Mouse (Mus musculus) lung, postnatal 4 days (tissue): Measurements from ENCODE around the gene Lemd1.
"Not testable (repeated sequence)": the region's sequence is repeated elsewhere in the genome, so short reads cannot be mapped to it uniquely, and the experiment has no call there.

Experiments
- DNase-seq, 2 experiments: peaks; one replicate each; pipeline ENCODE4 v3.0.0; 2021

Gene Lemd1

DNA sequence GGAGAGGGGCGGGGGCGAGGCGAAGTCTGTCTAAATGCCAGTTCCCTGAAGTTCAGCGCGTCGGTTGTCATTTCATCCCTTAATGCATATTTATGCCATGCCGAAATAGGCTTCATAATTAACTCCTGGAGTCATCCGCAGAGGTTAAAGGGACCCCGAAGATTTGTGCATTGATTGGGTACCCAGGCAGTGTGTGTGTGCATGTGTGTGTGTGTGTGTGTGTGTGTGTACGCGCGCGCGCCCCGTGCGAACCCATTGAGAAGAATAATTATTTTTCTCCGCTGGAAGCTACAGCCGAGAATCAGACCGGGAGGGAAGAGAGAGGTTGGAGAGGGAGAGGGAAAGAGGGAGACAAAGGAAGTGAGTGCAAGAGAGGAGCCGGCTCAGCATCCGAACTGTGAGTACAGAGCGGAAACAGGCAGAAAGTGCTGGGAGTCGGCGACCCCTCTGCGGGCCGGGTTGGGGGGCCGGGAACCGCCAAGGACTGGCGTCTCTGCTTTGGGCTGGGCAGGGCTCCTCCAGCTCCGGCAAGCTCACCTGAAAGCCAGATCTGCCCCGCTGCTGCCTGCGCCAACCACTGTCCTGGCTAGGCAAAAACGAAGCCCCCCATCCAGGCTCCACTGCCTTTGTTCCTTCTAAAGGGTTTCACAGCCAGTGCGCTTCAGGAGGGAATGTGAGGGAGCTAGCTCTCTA is at the start of gene Lemd1, which contains the start of gene AC124108.1:
Gene Lemd1, plus strand, starts transcription at position 339 of the 693 bp plus-strand sequence.
Gene AC124108.1, plus strand, starts transcription at position 365 of the 693 bp plus-strand sequence.
- no peak for DNase-seq

DNA sequence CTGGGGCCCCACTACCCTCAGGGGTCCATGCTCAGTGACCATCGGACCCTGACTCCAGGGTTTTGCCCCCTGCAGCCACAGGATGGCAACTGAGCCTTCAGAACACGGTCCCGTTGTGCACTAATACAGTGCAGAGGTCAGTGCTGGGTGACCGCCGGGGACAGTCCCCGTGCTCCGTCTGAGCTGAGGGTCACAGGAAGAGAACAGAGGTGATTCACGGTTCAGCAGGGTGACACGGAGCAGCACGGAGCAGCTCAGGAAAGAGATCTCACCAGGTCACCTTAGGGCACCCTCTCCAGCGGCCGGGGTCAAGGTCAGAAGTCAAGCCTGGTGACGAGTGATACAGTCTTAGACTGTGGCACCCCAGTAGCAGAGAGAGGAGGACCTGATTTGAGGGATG is 49.5 kb upstream of the Lemd1 start:
- no peak for DNase-seq

DNA sequence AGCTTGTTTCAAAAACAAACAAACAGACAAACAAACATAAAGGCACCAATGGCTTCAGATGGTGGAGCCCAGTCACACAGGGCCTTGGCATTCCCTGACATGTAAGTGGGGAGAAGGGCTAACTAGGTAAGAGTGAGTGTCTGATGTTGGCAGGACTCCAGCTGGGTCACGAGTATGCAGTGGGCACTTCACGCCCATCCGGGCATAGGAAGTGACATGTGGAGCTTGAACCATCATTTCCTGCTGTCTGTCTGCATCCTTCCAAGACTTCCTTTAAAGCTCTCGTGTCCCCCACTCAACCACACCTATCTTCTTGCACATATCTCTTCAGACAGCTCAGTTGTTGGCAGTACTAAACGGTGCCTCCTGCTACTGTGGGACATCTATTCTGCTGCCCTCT is 48.2 kb upstream of the Lemd1 start:
- DNase-seq, result peak; percentile 59 to 68

DNA sequence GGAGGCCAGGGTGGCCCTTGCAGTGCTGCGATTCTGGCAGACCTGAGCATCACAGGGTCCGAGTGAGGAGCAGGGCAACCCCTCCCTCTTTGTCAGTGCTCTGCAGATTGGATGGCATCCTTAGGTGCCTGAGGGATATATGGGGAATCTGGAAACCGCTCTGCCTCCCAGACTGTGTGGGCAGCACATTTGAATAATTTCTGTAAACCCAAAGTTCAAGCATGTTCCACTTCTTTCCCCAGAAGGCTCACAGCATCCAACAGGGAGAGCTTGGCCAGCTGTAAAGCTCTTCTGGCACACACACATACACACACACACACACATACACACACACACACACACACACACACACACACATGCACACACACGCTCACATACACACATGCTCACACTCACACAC is 47.5 kb upstream of the Lemd1 start:
- DNase-seq, result no peak

DNA sequence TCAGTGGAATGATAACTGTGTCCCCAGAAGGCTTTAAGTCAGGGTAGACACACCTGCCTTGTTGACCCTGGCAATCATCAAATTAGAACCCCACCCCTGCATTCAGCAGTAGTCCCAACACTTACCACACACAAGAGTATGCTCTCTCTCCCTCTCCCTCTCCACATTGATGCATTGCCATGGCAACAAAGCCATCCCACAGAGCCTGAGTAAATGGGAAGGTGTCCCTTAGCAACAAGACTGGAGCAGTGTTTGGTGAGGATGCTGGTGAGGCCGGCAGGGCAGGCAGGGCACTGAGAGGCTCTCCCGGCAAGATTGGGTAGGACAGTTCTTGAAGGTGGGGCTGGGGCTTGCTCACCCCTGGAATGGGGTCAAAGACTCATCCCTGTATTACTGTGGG is 47.0 kb upstream of the Lemd1 start:
- no peak for DNase-seq

DNA sequence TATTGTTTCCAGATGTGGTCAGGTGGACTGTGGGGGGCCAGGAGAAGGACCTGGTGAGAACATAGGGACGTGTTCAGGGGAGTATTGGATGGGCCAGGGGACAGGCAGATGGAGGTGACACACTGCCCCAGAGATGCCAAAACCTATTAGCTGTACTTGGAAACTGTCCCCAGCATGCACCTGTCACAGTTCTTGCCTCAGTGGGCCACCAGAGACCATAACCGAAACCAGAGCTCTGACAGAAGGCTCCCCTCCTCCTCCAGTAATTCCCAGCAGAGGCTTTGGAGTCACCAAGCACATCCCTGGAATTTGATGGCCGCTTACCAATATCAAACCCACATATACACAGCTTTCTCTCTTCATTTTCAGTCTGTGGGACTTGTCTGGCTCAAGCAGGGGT is 46.4 kb upstream of the Lemd1 start:
- no peak for DNase-seq

DNA sequence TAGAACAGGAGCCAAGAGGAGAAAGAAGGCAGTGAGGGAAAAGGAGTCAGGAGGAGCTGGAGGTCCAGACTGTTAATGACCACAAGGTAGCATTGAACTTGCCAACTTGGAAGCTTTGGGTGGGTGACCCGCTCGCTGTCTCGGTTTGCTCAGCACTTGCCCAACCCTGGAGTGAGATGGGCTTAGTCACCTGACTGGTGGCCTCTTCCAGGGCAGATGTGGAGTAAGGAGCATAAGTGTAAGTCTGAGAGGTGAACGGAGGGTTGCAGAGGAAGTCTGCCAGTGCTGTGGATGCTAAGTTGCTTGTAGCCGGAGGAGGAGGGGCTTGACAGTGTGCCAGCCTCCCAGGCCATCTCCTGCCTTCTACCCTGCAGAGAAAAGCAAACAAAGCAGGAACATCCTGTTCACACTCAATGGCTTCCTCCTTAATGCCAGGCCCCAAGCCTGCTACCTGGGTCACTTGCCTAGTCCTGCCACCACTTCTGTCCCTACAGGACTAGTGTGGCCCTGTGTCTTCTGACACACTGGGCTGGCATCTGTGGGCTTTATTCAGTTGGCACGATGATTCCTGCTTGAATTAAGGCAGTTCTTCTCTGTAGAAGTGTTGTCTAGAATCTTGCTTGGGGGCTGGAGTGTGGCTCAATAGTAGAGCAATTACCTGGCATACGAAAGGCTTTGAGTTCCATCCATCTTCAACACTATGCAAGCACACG is 45.1 kb upstream of the Lemd1 start:
- peak; percentile 66 to 82 for DNase-seq

DNA sequence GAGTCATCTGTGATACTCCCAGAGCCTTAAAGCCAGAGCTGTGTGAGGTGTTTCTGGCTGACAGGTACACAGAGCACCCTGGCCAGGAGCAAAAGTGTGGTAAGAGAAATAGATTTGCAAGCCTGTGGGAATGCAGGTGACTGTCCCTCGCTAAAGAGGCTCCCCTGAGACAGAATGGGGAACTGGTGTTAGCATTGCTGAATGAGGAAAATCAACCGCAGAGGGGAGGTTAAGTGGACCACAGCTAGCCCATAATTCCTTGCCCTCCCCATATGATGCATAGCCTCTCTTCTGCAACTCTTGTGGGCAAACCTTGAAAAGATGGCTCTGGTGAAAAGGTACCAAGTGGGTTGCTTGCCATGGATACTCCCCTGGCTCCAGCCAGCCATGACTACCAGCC is 41.8 kb upstream of the Lemd1 start:
- peak in 1 of 2 experiments; percentile 6 for DNase-seq

DNA sequence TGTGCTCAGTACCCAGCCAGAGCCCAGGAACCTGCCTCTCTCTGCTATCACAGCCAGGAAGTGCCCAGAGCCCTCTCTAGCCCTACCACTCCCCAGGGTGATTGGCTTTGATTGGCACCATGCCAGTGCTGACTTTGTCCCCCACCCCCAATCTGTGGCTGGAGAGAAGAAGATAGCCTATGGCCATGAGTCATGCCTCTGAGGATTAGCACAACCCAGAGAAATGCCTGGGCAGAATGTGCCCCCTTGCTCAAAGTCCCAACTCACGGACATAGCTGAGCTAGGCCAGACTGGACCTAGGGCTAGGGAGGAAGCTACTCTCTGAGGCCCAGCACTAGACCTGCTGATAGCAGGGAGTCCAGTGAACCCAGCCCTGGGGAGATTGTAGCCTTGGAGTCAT is 41.1 kb upstream of the Lemd1 start:
- DNase-seq, result peak in 1 of 2 experiments; percentile 56

DNA sequence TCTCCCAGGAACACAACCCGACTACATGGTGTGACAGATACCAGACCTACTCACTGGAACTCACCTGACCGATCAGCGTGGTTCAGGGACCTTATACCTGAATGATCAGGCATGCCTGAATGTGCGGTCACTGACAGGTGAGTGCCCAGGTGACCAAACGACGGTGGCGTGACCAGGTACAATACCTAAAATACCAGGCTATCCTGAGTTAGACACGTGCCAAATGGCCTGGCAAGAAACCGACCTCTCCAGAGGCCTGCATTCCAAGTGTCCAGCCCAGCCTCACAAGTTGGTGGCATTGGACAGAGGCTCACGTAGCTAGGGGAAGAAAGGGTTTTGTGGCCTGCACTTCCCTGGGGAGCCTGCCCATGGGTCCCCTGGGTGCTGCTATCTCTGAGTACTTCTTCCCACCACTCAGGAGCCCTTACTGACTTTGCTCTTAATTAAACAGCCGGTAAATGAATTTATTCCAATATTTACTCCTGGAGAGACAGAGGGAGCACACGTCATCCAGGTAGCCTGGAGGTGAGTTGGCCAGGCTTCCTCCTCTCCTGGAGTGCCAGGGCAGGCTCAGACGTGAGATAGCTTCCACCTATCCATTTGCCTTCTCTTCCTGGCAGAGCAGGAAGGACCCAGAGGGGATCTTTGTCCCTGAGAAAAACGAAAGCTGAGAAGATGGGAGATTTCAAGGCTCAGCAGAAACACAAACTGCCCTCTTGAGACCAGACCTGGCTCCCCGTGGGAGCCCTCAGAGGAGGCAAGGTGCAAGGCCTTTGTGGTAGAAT is 40.2 kb upstream of the Lemd1 start:
- DNase-seq, result peak in 1 of 2 experiments; percentile 63

DNA sequence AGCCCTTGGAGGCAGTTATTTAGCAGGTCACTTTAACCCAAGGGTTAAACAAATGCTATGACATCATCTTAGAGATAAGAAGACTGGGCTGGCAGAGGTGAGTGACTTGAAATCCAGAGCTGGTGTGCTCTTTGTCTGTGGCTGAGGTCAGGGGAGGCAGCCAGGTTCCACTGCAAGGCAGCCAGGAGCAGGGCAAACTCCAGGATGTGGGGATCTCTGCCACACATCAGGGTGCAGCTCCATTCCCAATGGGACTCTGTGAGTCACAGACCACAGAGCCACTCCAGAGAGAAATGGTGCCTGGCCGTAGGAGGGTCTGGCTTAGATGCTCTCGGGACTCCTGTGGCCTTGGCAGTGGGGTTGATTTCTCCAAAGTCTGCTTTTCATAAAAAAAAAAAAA is 39.3 kb upstream of the Lemd1 start:
- no peak for DNase-seq

DNA sequence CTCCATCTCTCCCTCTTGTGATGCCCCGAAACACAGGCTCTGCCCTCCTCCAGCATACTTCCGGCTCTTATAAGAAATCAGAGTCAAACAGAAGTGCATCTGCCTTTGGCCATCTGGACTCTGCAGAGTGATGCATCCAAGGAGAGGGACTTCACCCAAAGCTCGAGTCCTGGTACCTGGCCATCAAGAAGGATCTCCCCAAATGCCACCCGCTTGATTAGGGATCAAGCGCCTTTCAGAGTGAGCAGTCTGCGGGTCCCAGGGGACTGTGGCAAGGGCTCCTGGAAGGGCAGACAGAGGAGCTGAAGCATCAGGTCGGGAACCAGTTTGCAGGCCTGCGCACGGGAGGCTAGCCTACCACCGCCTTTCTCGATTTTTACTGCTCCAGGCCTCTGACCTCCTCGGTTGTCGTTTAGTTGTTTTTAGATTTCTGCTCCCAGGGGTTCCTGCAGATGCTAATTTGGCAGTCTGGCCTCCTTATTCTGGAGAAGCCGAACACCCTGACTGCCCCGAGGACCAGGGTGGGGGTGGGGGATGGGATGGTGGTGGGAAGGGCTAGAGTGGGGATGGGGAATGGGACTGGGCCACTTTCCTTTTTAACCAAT is 38.0 kb upstream of the Lemd1 start:
- DNase-seq, result no peak

DNA sequence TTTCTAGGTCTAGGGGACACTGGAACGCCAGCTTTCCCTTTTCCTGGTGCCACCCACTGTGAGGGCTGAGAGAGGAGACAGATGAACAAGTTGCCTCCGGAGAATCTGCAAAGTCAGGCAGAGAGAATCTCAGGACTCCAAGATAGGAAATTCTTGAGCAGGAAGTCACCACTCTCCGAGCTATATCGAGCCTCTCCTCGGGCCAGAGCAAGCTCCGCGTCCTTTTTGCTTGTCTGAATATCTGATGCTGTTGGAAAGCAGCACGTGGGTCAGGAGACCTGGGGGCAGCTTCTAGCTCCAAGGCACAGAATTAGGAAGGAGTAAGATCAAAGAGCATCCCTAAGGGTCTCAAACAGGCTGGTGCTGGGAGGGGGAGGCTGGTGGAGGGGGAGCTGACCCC is 37.5 kb upstream of the Lemd1 start:
- no peak for DNase-seq

DNA sequence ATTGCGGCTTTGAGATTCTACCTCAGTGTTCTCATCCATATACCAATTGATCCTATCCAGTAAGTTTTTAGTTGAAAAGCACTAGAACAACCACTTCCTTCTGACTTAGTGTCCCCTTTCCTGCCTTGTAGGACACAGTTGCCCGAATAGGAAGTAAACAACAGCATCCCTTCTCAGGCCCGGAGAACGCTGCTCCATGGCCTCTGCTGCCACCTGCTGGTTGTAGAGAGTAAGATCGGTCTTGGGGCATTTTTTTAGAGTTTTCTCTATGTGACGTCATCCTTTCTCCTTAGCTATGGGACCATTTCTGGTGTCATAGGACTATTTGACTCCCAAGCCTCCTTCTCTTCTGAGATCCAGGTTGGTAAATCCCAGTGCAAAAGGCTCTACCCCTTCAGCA is 35.5 kb upstream of the Lemd1 start:
- peak; percentile 78 to 88 for DNase-seq

DNA sequence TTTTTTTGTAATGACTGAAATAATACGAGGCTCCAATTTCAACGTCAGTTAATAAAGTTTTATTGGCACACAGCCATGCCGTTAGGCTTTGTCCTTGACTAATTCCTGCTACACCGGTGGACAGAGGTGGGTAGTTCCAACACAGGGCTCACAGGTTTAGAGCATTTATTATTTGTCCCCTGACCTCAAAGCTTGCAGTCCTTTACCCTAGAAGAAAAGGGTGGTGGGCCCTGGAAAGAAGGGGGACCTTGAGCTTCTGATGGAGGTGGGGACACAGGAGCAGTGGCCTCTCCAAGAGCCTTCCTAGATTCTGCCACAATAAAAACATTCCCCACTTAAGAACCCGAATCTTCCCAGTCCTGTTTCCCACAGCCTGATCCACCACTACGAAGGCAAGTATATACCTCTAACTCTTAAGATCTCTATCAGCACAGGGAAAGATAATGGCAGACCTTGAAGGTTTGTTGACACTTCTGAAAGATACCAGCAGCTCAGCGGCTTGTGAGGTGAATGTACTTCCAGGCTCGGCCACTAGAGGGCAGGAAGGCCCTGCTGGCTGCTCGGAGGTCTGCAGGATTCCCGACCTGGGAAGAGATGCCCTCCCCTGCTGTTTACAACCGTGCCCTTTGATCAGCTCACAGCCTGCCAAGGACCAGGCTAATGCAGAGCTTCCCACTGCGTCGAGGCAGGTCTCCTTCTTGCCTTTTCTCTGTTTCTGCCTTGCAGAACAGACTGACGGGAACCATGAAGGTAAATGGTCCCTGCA is 34.0 kb upstream of the Lemd1 start:
- DNase-seq, result peak; percentile 82 to 90

DNA sequence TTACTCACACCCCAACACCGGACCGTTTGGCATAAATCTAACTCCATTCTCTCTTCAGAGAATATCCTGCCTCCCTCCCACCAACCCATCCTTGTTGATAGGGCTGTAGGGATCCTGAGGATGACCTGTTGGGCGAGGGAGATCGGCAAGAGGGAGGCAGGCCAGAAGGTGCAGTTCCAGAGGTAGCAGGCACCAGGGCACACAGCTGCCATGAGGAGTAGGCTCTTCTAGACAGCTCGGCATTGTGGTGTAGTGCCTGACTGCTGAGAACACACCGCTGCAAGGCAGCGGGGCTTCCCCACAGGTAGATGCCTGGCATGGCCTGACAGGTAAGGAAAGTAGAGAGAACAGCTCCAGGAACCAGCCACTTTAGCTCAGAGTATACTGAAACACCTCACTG is 33.4 kb upstream of the Lemd1 start:
- DNase-seq, result no peak

DNA sequence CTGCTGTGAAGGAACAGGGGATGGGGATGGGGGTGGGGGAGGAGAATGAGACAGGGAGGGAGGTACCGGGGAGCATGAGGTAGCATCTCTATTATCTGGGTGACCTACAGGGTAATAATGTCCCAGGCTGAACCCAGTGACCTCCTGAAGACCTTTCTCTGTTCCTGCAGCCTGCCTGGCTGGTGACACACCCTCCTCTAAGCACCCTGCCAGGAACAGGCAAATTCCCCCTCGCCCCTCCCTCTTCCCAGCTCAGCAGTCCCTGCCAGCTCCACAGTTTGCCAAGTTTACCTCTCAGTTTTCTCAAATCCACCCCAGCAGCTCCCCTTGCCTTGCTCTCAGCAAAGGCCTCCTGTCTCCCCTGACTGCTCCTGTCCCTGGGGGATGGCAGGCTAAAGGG is 32.5 kb upstream of the Lemd1 start:
- DNase-seq, result peak; percentile 33 to 54

DNA sequence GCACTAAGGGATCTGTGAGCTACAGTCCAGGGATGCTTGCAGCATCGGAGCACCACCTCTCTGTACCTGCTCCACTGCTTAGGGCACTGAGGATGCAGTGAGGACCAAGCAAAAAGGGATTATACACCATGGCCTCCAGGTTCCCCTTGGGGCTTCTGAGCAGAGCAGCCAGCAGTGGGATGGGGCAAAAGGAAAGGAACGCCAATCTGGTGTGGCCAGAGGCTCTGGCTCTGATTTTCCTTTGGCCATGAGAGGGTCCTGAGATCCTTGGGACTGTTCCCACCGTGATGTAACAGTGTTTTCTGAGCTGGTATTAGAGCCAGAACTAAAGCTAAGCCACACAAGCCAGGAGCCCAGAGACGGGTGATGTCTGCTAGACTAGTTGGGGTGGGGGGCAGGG is 31.6 kb upstream of the Lemd1 start:
- no peak for DNase-seq

DNA sequence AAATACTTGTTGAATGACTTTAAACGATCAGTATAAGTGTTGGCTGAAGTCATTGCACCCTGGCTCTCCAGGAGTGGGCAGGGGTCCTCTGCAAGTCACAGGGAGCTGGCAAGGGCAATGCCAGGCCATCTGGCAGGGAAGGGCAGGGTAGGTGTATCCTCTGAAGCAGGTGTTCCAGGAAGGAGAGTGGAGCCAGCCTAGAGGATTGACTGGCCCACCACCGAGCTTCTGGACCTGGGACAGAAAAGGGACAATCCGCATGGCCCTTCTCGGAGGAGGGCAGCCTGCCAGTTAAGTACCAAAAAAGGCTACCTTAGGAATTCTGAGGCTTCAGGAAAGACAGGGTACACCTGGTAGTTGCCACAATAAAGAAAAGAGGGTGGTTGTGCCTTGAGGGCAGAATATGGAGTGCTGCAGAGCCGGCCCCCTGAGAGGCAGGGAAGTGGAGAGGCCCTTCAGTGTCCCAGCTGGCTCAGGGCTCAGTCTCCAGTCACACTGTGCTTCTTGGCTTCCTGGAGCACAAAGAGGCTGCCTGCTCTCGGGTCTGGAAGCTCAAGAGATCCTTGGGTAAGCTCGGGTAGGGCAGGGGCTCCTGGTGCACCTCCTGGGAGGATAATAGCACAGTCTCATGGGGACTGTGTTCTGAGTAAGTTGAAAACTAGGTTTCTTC is 29.9 kb upstream of the Lemd1 start:
- DNase-seq, result peak in 1 of 2 experiments; percentile 40

DNA sequence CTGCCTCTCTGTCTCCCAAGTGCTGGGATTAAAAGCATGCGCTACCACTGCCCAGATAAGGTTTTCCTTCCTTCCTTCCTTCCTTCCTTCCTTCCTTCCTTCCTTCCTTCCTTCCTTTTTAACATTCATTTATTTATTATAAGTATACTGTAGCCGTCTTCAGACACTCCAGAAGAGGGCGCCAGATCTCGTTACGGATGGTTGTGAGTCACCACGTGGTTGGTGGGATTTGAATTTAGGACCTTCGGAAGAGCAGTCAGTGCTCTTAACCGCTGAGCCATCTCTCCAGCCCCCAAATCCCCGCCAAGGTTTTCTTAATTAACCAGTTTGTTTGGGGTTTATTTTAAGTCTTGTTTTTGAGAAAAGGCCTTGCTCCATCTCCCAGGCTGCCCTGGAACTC is 28.6 kb upstream of the Lemd1 start:
- not testable (repeated sequence) for DNase-seq

DNA sequence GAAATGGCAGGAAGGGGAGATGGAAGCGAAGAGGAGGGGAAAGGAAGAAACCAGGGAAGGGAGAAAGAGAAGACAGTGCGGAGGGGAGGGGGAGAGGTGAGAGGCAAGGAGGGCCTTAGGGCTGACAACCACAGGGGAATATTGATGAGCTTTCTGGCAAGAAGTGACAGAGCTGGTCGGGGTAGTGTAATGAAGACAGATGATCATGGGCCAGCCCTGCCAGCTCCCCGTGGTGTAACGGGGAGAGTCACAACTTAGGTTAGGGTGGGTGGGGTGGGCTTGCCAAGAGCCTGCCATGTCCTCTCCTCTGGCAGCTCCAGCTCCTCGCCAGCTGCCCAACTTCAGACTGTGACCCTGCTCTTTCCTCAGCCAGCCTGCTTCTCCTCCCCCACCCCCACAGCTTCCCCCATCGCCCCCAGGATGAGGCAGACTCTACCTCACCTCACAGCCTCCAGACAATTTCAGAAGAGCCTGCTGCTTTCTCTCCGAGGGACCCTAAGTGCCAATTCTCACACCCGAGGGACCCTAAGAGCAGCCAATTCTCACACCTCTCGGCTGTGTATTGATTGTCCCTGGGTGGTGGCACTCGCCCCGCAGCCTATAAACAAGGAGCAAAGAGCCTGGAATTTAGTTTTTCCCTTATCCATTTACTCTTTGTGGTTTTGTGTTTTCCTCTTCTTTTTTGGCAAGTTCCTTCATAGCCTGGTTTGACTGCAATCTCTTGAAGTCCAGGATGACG is 26.3 kb upstream of the Lemd1 start:
- peak in 1 of 2 experiments; percentile 51 for DNase-seq
